Comparison of ENCODE assay signal across 18 mouse cellular contexts in genomic region chr17:68875251-68875650, GRCm38 (mm10). TPM values are rescaled to one million over a fixed set of nuclear protein-coding genes. Genes with fewer than 3 reads are reported as not detected.
DNase-seq lines count a peak whose midpoint lies in the region; ATAC-seq and TF ChIP-seq lines count a peak whose summit lies in the region.
"Had no signal": no experiment of that assay in that cellular context is flagged by ENCODE, and none has a peak within 500 bp of the region (broad histone marks: within the 10 kb centered on the region; RNA-seq: fewer than 3 reads in every experiment).

No protein-coding gene starts in this region.

- no peak for DNase-seq in cerebellum, adult 2 months
- DNase-seq in cerebellum, adult 11 months: no peak
- DNase-seq in hindbrain, embryonic 14.5 days (ENCODE audit: low spot score): peak; percentile 63
- no peak for DNase-seq in hindbrain, embryonic 10.5 days (ENCODE audit: low spot score)
- DNase-seq in lung, embryonic 14.5 days: peak; percentile 64
- no peak for DNase-seq in lung, postnatal 36 days
- peak; percentile 29 for DNase-seq in embryonic facial prominence, embryonic 14.5 days (ENCODE audit: low spot score)
- DNase-seq in urinary bladder, postnatal 10 days (ENCODE audit: low spot score): no peak
- DNase-seq: heart, postnatal 36 days; kidney, adult 8-10 months; kidney, postnatal 36 days; lung, postnatal 10 days; right cerebral cortex, postnatal 4 days had no signal

- H3K9ac ChIP-seq in hindbrain, embryonic 14.5 days: no peak overlapping the region
- no peak overlapping the region for H3K9ac ChIP-seq in lung, embryonic 14.5 days
- H3K9ac ChIP-seq in embryonic facial prominence, embryonic 14.5 days (ENCODE audit: low read depth, low read length): no peak overlapping the region
- H3K9ac ChIP-seq: forebrain, embryonic 13.5 days; limb, embryonic 13.5 days; liver, embryonic 14.5 days had no signal

- H3K9me3 ChIP-seq in hindbrain, embryonic 14.5 days (ENCODE audit: control insufficient read depth, low read length): no peaks in the 10 kb centered on the region
- H3K9me3 ChIP-seq in hindbrain, embryonic 10.5 days: no peaks in the 10 kb centered on the region
- H3K9me3 ChIP-seq in lung, embryonic 14.5 days (ENCODE audit: low read depth, low read length): no peaks in the 10 kb centered on the region
- no peaks in the 10 kb centered on the region for H3K9me3 ChIP-seq in embryonic facial prominence, embryonic 14.5 days (ENCODE audit: control insufficient read depth, low read length)
- H3K9me3 ChIP-seq: forebrain, embryonic 13.5 days; limb, embryonic 13.5 days had no signal

- ATAC-seq in hindbrain, embryonic 14.5 days (ENCODE audit: low FRiP score): no peak
- no peak for ATAC-seq in lung, embryonic 14.5 days (ENCODE audit: insufficient read depth)
- ATAC-seq in embryonic facial prominence, embryonic 14.5 days (ENCODE audit: low read depth): no peak
- ATAC-seq: midbrain, embryonic 16.5 days had no signal

- no peak overlapping the region for H3K4me2 ChIP-seq in hindbrain, embryonic 14.5 days (replicated peaks)
- H3K4me2 ChIP-seq in lung, embryonic 14.5 days: no peak overlapping the region
- no peak overlapping the region for H3K4me2 ChIP-seq in embryonic facial prominence, embryonic 14.5 days (ENCODE audit: low read depth, low read length)
- H3K4me2 ChIP-seq: forebrain, embryonic 13.5 days; limb, embryonic 13.5 days had no signal

- 0 out of 2 replicates have a peak, but pooled peaks have one; percentile 8 for TF ChIP-seq CTCF in cerebellum, adult 2 months (IDR thresholded peaks at IDR 0.05; ENCODE audit: borderline replicate concordance, insufficient read depth, low read depth, low read length)
- peak; percentile 47 for TF ChIP-seq CTCF in lung, embryonic 14.5 days (IDR thresholded peaks at IDR 0.05; ENCODE audit: low read depth)

- H3K4me1 ChIP-seq in cerebellum, adult 2 months (ENCODE audit: control insufficient read depth, insufficient read depth, low read length): no peaks in the 10 kb centered on the region
- H3K4me1 ChIP-seq in hindbrain, embryonic 14.5 days (replicated peaks; ENCODE audit: control insufficient read depth, insufficient read depth, low read length): peaks cover 4% of the 10 kb centered on the region; the same call in 1 of the 2 replicates
- H3K4me1 ChIP-seq in hindbrain, embryonic 10.5 days (replicated peaks): peaks cover 7% of the 10 kb centered on the region; the same call in 1 of the 2 replicates
- H3K4me1 ChIP-seq in lung, embryonic 14.5 days (ENCODE audit: insufficient read depth): no peaks in the 10 kb centered on the region
- H3K4me1 ChIP-seq in embryonic facial prominence, embryonic 14.5 days (ENCODE audit: control insufficient read depth, insufficient read depth, low read length): no peaks in the 10 kb centered on the region
- H3K4me1 ChIP-seq: forebrain, embryonic 13.5 days had no signal

- H3K27ac ChIP-seq in cerebellum, adult 2 months (ENCODE audit: insufficient read depth, low read length): no peak overlapping the region
- no peak overlapping the region for H3K27ac ChIP-seq in hindbrain, embryonic 14.5 days
- no peak overlapping the region for H3K27ac ChIP-seq in hindbrain, embryonic 10.5 days
- no peak overlapping the region for H3K27ac ChIP-seq in lung, embryonic 14.5 days (ENCODE audit: low read depth)
- H3K27ac ChIP-seq in embryonic facial prominence, embryonic 14.5 days (replicated peaks; ENCODE audit: low read depth, low read length): no peak overlapping the region
- H3K27ac ChIP-seq: forebrain, embryonic 13.5 days; limb, embryonic 13.5 days; liver, embryonic 14.5 days had no signal

- no peak for TF ChIP-seq POLR2A in cerebellum, adult 2 months (IDR thresholded peaks at IDR 0.05; ENCODE audit: borderline replicate concordance, insufficient read depth, low read length)

- H3K27me3 ChIP-seq in cerebellum, adult 2 months (ENCODE audit: control insufficient read depth, insufficient read depth, low read length): no peaks in the 10 kb centered on the region
- H3K27me3 ChIP-seq in hindbrain, embryonic 14.5 days (ENCODE audit: control insufficient read depth, insufficient read depth, low read length): no peaks in the 10 kb centered on the region
- H3K27me3 ChIP-seq in hindbrain, embryonic 10.5 days (ENCODE audit: insufficient read depth, poor library complexity, severe bottlenecking): no peaks in the 10 kb centered on the region
- H3K27me3 ChIP-seq in lung, embryonic 14.5 days (ENCODE audit: insufficient read depth, low read length): no peaks in the 10 kb centered on the region
- H3K27me3 ChIP-seq in embryonic facial prominence, embryonic 14.5 days (replicated peaks; ENCODE audit: control insufficient read depth, insufficient read depth, low read length): no peaks in the 10 kb centered on the region; the same call in 1 of the 2 replicates
- H3K27me3 ChIP-seq: forebrain, embryonic 13.5 days; limb, embryonic 13.5 days had no signal

- WGBS in cerebellum, adult 2 months: 42% methylated on average over 5 of the region's 5 CpGs
- 71% methylated on average over 5 of the region's 5 CpGs for WGBS in hindbrain, embryonic 14.5 days
- whole genome bisulfite sequencing in hindbrain, embryonic 10.5 days: 77% methylated on average over 5 of the region's 5 CpGs
- 70% methylated on average over 5 of the region's 5 CpGs for WGBS in lung, embryonic 14.5 days
- 69% methylated on average over 5 of the region's 5 CpGs for WGBS in embryonic facial prominence, embryonic 14.5 days

- H3K4me3 ChIP-seq in cerebellum, adult 2 months (replicated peaks; ENCODE audit: insufficient read depth, low read depth, low read length): no peak overlapping the region
- no peak overlapping the region for H3K4me3 ChIP-seq in hindbrain, embryonic 14.5 days (replicated peaks; ENCODE audit: low read length)
- no peak overlapping the region for H3K4me3 ChIP-seq in hindbrain, embryonic 10.5 days
- H3K4me3 ChIP-seq in lung, embryonic 14.5 days (ENCODE audit: low read depth, low read length): no peak overlapping the region
- no peak overlapping the region for H3K4me3 ChIP-seq in embryonic facial prominence, embryonic 14.5 days (ENCODE audit: low read depth, low read length)
- H3K4me3 ChIP-seq: forebrain, embryonic 13.5 days; limb, embryonic 13.5 days had no signal

- H3K36me3 ChIP-seq in hindbrain, embryonic 14.5 days (replicated peaks; ENCODE audit: control insufficient read depth, insufficient read depth): no peaks in the 10 kb centered on the region
- H3K36me3 ChIP-seq in hindbrain, embryonic 10.5 days: no peaks in the 10 kb centered on the region
- no peaks in the 10 kb centered on the region for H3K36me3 ChIP-seq in lung, embryonic 14.5 days (ENCODE audit: insufficient read depth)
- no peaks in the 10 kb centered on the region for H3K36me3 ChIP-seq in embryonic facial prominence, embryonic 14.5 days (ENCODE audit: control insufficient read depth, insufficient read depth, low read length)
- H3K36me3 ChIP-seq: limb, embryonic 13.5 days had no signal

RNA-seq across cellular contexts. Expression of gene Tmem200c, which starts 48.8 kb away (rescaled TPM):
- polyA plus RNA-seq in cerebellum, adult 2 months (2012; rRNA removed): 4.1 and 5.1 TPM in 2 replicates
- polyA plus RNA-seq in hindbrain, embryonic 14.5 days (2014; fragmentation: Nextera tagmentation; extraction: Ambion mirVana): 2.9 and 4.6 TPM in 2 replicates
- polyA plus RNA-seq in hindbrain, embryonic 10.5 days (2016; fragmentation: Nextera tagmentation; extraction: Ambion mirVana): 1.7 and 2.6 TPM in 2 replicates
- polyA plus RNA-seq in lung, embryonic 14.5 days (2014; fragmentation: Nextera tagmentation; extraction: Ambion mirVana): 0.41 and 0.54 TPM in 2 replicates
- polyA plus RNA-seq in embryonic facial prominence, embryonic 14.5 days (2014; fragmentation: Nextera tagmentation; extraction: Ambion mirVana): 1.1 and 2.0 TPM in 2 replicates
- polyA plus RNA-seq: liver, embryonic 14.5 days; thymus, postnatal 0 days had no signal

Comparison
In these comparisons a context has a peak if more than half of its experiments do, and no peak if none do; other contexts are left out.
1. DNase-seq: peak in hindbrain, embryonic 14.5 days (single experiment), lung, embryonic 14.5 days (single experiment) and embryonic facial prominence, embryonic 14.5 days (single experiment); none in cerebellum, adult 2 months (0 of 2), cerebellum, adult 11 months (single experiment), hindbrain, embryonic 10.5 days (single experiment), lung, postnatal 36 days (single experiment) and urinary bladder, postnatal 10 days (single experiment).